Mouse (Mus musculus) ES-E14 (cell line): ENCODE data around the gene Triap1.

Experiments
- CHD2 ChIP-seq: IDR thresholded peaks from 2 replicates; pipeline ENCODE4 v1.6.1; 2014; ENCODE audit warnings: mild to moderate bottlenecking, low read depth, low read length, inconsistent platforms
- HCFC1 ChIP-seq: IDR thresholded peaks from 2 replicates; pipeline ENCODE4 v1.6.1; 2012; ENCODE audit warnings: low read length, inconsistent platforms, borderline replicate concordance; ENCODE audit not compliant: insufficient read depth
- ZC3H11A ChIP-seq: IDR thresholded peaks from 2 replicates; pipeline ENCODE4 v1.6.1; 2012; ENCODE audit warnings: low read depth, mild to moderate bottlenecking, inconsistent platforms, low read length, borderline replicate concordance
- ZNF384 ChIP-seq: IDR thresholded peaks from 2 replicates; pipeline ENCODE4 v1.6.1; 2012; ENCODE audit warnings: low read depth, low read length, inconsistent platforms

GRCm38 (mm10) chr5:115312816-115313667 lies 28.0 kb upstream of the Triap1 start:
- TF ChIP-seq ZC3H11A, result no peak
- no peak for TF ChIP-seq ZNF384
- no peak for TF ChIP-seq CHD2
- TF ChIP-seq HCFC1, result no peak
